Comparison of ENCODE assay signal across 8 mouse cellular contexts in genomic region chr1:92137136-92137848, GRCm38 (mm10). TPM values are rescaled to one million over a fixed set of nuclear protein-coding genes. Genes with fewer than 3 reads are reported as not detected.
DNase-seq lines count a peak whose midpoint lies in the region; ATAC-seq and TF ChIP-seq lines count a peak whose summit lies in the region.

No protein-coding gene starts in this region.

- intact Hi-C loops in heart, postnatal 10 days (cut with DNase I), result no loop called here

- DNase-seq in forebrain, embryonic 14.5 days (ENCODE audit: low spot score), result peak; percentile 16
- DNase-seq in forebrain, embryonic 11.5 days (ENCODE audit: low spot score), result no peak
- peak; percentile 31 for DNase-seq in urinary bladder, postnatal 14 days (ENCODE audit: low spot score)
- DNase-seq in urinary bladder, postnatal 25 days (ENCODE audit: low spot score), result no peak
- peak; percentile 85 to 88 for DNase-seq in heart, postnatal 10 days
- peak; percentile 60 for DNase-seq in lung, embryonic 14.5 days
- DNase-seq in spleen, adult 18-20 months, result no peak
- no peak for DNase-seq in layer of hippocampus, adult 11-12 months (ENCODE audit: low spot score)

- TF ChIP-seq CTCF in lung, embryonic 14.5 days (IDR thresholded peaks at IDR 0.05; ENCODE audit: low read depth), result no peak

- H3K4me2 ChIP-seq in forebrain, embryonic 14.5 days (ENCODE audit: low read length), result no peak overlapping the region
- H3K4me2 ChIP-seq in forebrain, embryonic 11.5 days (ENCODE audit: low read depth, low read length, severe bottlenecking), result no peak overlapping the region
- H3K4me2 ChIP-seq in lung, embryonic 14.5 days, result no peak overlapping the region

- H3K4me3 ChIP-seq in forebrain, embryonic 14.5 days (ENCODE audit: low read depth, low read length), result no peak overlapping the region
- no peak overlapping the region for H3K4me3 ChIP-seq in forebrain, embryonic 11.5 days (ENCODE audit: low read depth, low read length)
- no peak overlapping the region for H3K4me3 ChIP-seq in lung, embryonic 14.5 days (ENCODE audit: low read depth, low read length)

- no peak for ATAC-seq in forebrain, embryonic 14.5 days
- ATAC-seq in forebrain, embryonic 11.5 days (replicated peaks; ENCODE audit: low FRiP score), result no peak
- 0 out of 2 replicates have a peak, but pooled peaks have one; percentile 17 for ATAC-seq in lung, embryonic 14.5 days (ENCODE audit: insufficient read depth)

- H3K27ac ChIP-seq in forebrain, embryonic 14.5 days (ENCODE audit: low read depth, low read length), result no peak overlapping the region
- H3K27ac ChIP-seq in forebrain, embryonic 11.5 days (ENCODE audit: low read depth, low read length), result no peak overlapping the region
- peak overlapping the region; percentile 10; the same call in 1 of the 2 replicates for H3K27ac ChIP-seq in lung, embryonic 14.5 days (ENCODE audit: low read depth)

- no peaks in the 10 kb centered on the region for H3K36me3 ChIP-seq in forebrain, embryonic 14.5 days (ENCODE audit: control insufficient read depth, insufficient read depth, low read length)
- no peaks in the 10 kb centered on the region for H3K36me3 ChIP-seq in forebrain, embryonic 11.5 days (ENCODE audit: control insufficient read depth, insufficient read depth, low read length)
- no peaks in the 10 kb centered on the region for H3K36me3 ChIP-seq in lung, embryonic 14.5 days (ENCODE audit: insufficient read depth)

- no peaks in the 10 kb centered on the region for H3K27me3 ChIP-seq in forebrain, embryonic 14.5 days (replicated peaks; ENCODE audit: control insufficient read depth, insufficient read depth, low read length)
- H3K27me3 ChIP-seq in forebrain, embryonic 11.5 days (ENCODE audit: control insufficient read depth, insufficient read depth, low read length), result no peaks in the 10 kb centered on the region
- H3K27me3 ChIP-seq in lung, embryonic 14.5 days (ENCODE audit: insufficient read depth, low read length), result no peaks in the 10 kb centered on the region

- no peak overlapping the region for H3K9ac ChIP-seq in forebrain, embryonic 14.5 days (ENCODE audit: low read length)
- no peak overlapping the region for H3K9ac ChIP-seq in forebrain, embryonic 11.5 days (ENCODE audit: low read length)
- H3K9ac ChIP-seq in lung, embryonic 14.5 days, result no peak overlapping the region

- peaks cover 7% of the 10 kb centered on the region for H3K4me1 ChIP-seq in forebrain, embryonic 14.5 days (ENCODE audit: control insufficient read depth, insufficient read depth, low read length)
- no peaks in the 10 kb centered on the region for H3K4me1 ChIP-seq in forebrain, embryonic 11.5 days (replicated peaks; ENCODE audit: control insufficient read depth, insufficient read depth, low read length)
- no peaks in the 10 kb centered on the region; the same call in 1 of the 2 replicates for H3K4me1 ChIP-seq in lung, embryonic 14.5 days (ENCODE audit: insufficient read depth)

- 93% methylated on average over 2 of the region's 2 CpGs for WGBS in forebrain, embryonic 14.5 days
- WGBS in forebrain, embryonic 11.5 days, result 94% methylated on average over 2 of the region's 2 CpGs
- WGBS in lung, embryonic 14.5 days, result 81% methylated on average over 2 of the region's 2 CpGs

- H3K9me3 ChIP-seq in forebrain, embryonic 14.5 days (replicated peaks; ENCODE audit: control insufficient read depth, low read length), result no peaks in the 10 kb centered on the region
- H3K9me3 ChIP-seq in forebrain, embryonic 11.5 days (ENCODE audit: control insufficient read depth, low read length), result no peaks in the 10 kb centered on the region
- no peaks in the 10 kb centered on the region for H3K9me3 ChIP-seq in lung, embryonic 14.5 days (ENCODE audit: low read depth, low read length)

RNA-seq across cellular contexts. Expression of gene Hdac4, which starts 58.2 kb away (rescaled TPM):
- polyA plus RNA-seq in forebrain, embryonic 14.5 days (2014; fragmentation: Nextera tagmentation; extraction: Ambion mirVana), result 16.5 and 22.7 TPM in 2 replicates
- polyA plus RNA-seq in forebrain, embryonic 11.5 days (2014; fragmentation: Nextera tagmentation; extraction: Ambion mirVana), result 29.6 and 31.9 TPM in 2 replicates
- 10 to 100 TPM; 37.2 to 39.9 TPM for total RNA-seq in heart, postnatal 10 days (2021)
- 17.4 and 20.2 TPM in 2 replicates for polyA plus RNA-seq in lung, embryonic 14.5 days (2014; fragmentation: Nextera tagmentation; extraction: Ambion mirVana)

Comparison
In these comparisons a context has a peak if more than half of its experiments do, and no peak if none do; other contexts are left out.
1. DNase-seq: peak in forebrain, embryonic 14.5 days (single experiment), urinary bladder, postnatal 14 days (single experiment), heart, postnatal 10 days (2 of 2) and lung, embryonic 14.5 days (single experiment); none in forebrain, embryonic 11.5 days (single experiment), urinary bladder, postnatal 25 days (single experiment), spleen, adult 18-20 months (0 of 2) and layer of hippocampus, adult 11-12 months (single experiment).